Mouse (Mus musculus) forebrain, postnatal 0 days (tissue): ENCODE results near the gene Trpt1. TPM values are rescaled to one million over a fixed set of nuclear protein-coding genes. Genes with fewer than 3 reads are reported as not detected.

Experiments
- ATAC-seq: fragments of 200-750 bp; cut with Nextera tagmentation; 2 replicates; pipeline ENCODE4 v1.8.0; 2017; ENCODE audit warnings: mild to moderate bottlenecking, moderate library complexity
- DNase-seq: peaks from one replicate; pipeline ENCODE4 v3.0.0-alpha.2; 2015
- H3K27ac ChIP-seq: fragments of 300-500 bp; sonication (generic); 2 replicates; pipeline ENCODE4 v1.5.1; 2014; ENCODE audit warnings: low read depth, mild to moderate bottlenecking, antibody characterized with exemption, low read length, moderate library complexity, mixed read lengths
- H3K27me3 ChIP-seq: fragments of 300-500 bp; sonication (generic); 2 replicates; pipeline ENCODE4 v1.6.1; 2014; ENCODE audit warnings: mild to moderate bottlenecking, low read length, mixed read lengths; ENCODE audit not compliant: insufficient read depth
- H3K36me3 ChIP-seq: fragments of 300-500 bp; sonication (generic); 2 replicates; pipeline ENCODE4 v1.6.1; 2014; ENCODE audit warnings: mild to moderate bottlenecking, moderate library complexity; ENCODE audit not compliant: insufficient read depth
- H3K4me1 ChIP-seq: fragments of 300-500 bp; sonication (generic); 2 replicates; pipeline ENCODE4 v1.6.1; 2014; ENCODE audit warnings: antibody characterized with exemption; ENCODE audit not compliant: insufficient read depth
- H3K4me2 ChIP-seq: fragments of 300-500 bp; sonication (generic); 2 replicates; pipeline ENCODE4 v1.6.1; 2014; ENCODE audit warnings: low read depth, mild to moderate bottlenecking, moderate library complexity
- H3K4me3 ChIP-seq: fragments of 300-500 bp; sonication (generic); 2 replicates; pipeline ENCODE4 v1.5.1; 2014; ENCODE audit warnings: low read depth, low read length, mixed read lengths
- H3K9ac ChIP-seq: fragments of 300-500 bp; sonication (generic); 2 replicates; pipeline ENCODE4 v1.6.1; 2014; ENCODE audit warnings: mild to moderate bottlenecking
- H3K9me3 ChIP-seq: fragments of 300-500 bp; sonication (generic); 2 replicates; pipeline ENCODE4 v1.6.1; 2016; ENCODE audit warnings: low read length
- CTCF ChIP-seq: sonication (generic); IDR thresholded peaks from 2 replicates; pipeline ENCODE4 v1.5.1; 2016; ENCODE audit warnings: antibody characterized with exemption, control low read depth, low read depth
- WGBS: fragments of 180-500 bp; shearing (Covaris S2); extraction: QIAGEN DNeasy Blood & Tissue Kit; methylation state at CpG from one replicate; pipeline ENCODE4 v1.1.7; 2014; 5-methylcytosine and 5-hydroxymethylcytosine counted together
- polyA plus RNA-seq: library from polyadenylated mRNA; unstranded; fragments of >200 nt; fragmentation: Nextera tagmentation; extraction: Ambion mirVana; gene quantifications from 2 replicates; pipeline ENCODE4 v1.2.1, GENCODE M21; 2015
- total RNA-seq: library from RNA; depleted of rRNA; stranded (reverse); fragments of >200 nt; gene quantifications from 2 replicates; pipeline ENCODE4 v1.2.3, GENCODE M21; 2014

The Trpt1 gene
- total and polyA plus RNA-seq, 2 experiments from 2014 or later, result 16.2 to 18.2 TPM

- ATAC-seq (peak; percentile 10; the same call in 1 of the 2 replicates), DNase-seq (peak; percentile 35)
- peak; percentile 52 for TF ChIP-seq CTCF
- 2% methylated on average over 52 of the region's 55 CpGs for WGBS
- Histone ChIP-seq H3K36me3 (no peaks in the 10 kb centered on the region), H3K9ac (peak overlapping the region; percentile 11; the same call in 1 of the 2 replicates), H3K4me1 (0 out of 2 replicates have a peak, but pooled peaks cover 3% of the 10 kb centered on the region), H3K9me3 (no peaks in the 10 kb centered on the region), H3K4me2 (peak overlapping the region; percentile 39), H3K4me3 (peak overlapping the region; percentile 35), H3K27ac (no peak overlapping the region), H3K27me3 (no peaks in the 10 kb centered on the region)
Observed at GRCm38 (mm10) chr19:6969665-6970381, 26.1 kb upstream of the Trpt1 start.

- no peak overlapping the region for H3K9ac ChIP-seq
- H3K4me1 ChIP-seq, result 0 out of 2 replicates have a peak, but pooled peaks cover 3% of the 10 kb centered on the region
- no peak for DNase-seq
- H3K27ac ChIP-seq, result no peak overlapping the region
- H3K9me3 ChIP-seq, result no peaks in the 10 kb centered on the region
- H3K4me3 ChIP-seq, result no peak overlapping the region
- TF ChIP-seq CTCF, result no peak
- H3K4me2 ChIP-seq, result peak overlapping the region; percentile 39
- H3K36me3 ChIP-seq, result no peaks in the 10 kb centered on the region
- H3K27me3 ChIP-seq, result no peaks in the 10 kb centered on the region
- ATAC-seq, result no peak
- WGBS, result 17% methylated on average over 11 of the region's 11 CpGs
Observed at GRCm38 (mm10) chr19:6970460-6971085, 25.4 kb upstream of the Trpt1 start.

GRCm38 (mm10) chr19:6971644-6972043 lies 24.3 kb upstream of the Trpt1 start:
- Histone ChIP-seq H3K27ac (no peak overlapping the region), H3K9ac (no peak overlapping the region), H3K4me1 (peaks cover 6% of the 10 kb centered on the region; the same call in 1 of the 2 replicates), H3K4me2 (no peak overlapping the region), H3K36me3 (no peaks in the 10 kb centered on the region), H3K9me3 (no peaks in the 10 kb centered on the region), H3K4me3 (no peak overlapping the region), H3K27me3 (no peaks in the 10 kb centered on the region)
- 58% methylated on average over 6 of the region's 6 CpGs for WGBS
- no peak for DNase-seq
- ATAC-seq, result no peak
- TF ChIP-seq CTCF, result no peak

GRCm38 (mm10) chr19:6972247-6972917 lies 23.5 kb upstream of the Trpt1 start:
- Histone ChIP-seq H3K4me1 (peaks cover 8% of the 10 kb centered on the region; the same call in 1 of the 2 replicates), H3K9me3 (no peaks in the 10 kb centered on the region), H3K27me3 (no peaks in the 10 kb centered on the region), H3K9ac (no peak overlapping the region), H3K36me3 (no peaks in the 10 kb centered on the region; the same call in 1 of the 2 replicates), H3K4me3 (no peak overlapping the region), H3K4me2 (no peak overlapping the region), H3K27ac (no peak overlapping the region)
- no peak for TF ChIP-seq CTCF
- ATAC-seq, result no peak
- no peak for DNase-seq
- WGBS, result 75% methylated on average over 13 of the region's 13 CpGs

- WGBS, result 31% methylated on average over 12 of the region's 12 CpGs
- H3K36me3 ChIP-seq, result peaks cover 9% of the 10 kb centered on the region
Observed at GRCm38 (mm10) chr19:6973581-6974190, 22.2 kb upstream of the Trpt1 start.

GRCm38 (mm10) chr19:6974211-6975205 lies 21.4 kb upstream of the Trpt1 start, which contains the start of gene Ppp1r14b:
TSS of gene Ppp1r14b (plus strand) at chr19:6974968.
- WGBS, result under 1% methylated on average over 70 of the region's 84 CpGs
- DNase-seq, result peak; percentile 86
- H3K4me1 ChIP-seq, result peaks cover 12% of the 10 kb centered on the region

More at GRCm38 (mm10) chr19:6973581-6974190, 22.2 kb upstream of the Trpt1 start:
- TF ChIP-seq CTCF, result no peak
- no peaks in the 10 kb centered on the region for H3K27me3 ChIP-seq
- H3K9ac ChIP-seq, result peak overlapping the region; percentile 80
- H3K9me3 ChIP-seq, result no peaks in the 10 kb centered on the region
- peak overlapping the region; percentile 75 for H3K4me2 ChIP-seq
- peaks cover 8% of the 10 kb centered on the region for H3K4me1 ChIP-seq
- DNase-seq (no peak), ATAC-seq (no peak)
- peak overlapping the region; percentile 85 for H3K27ac ChIP-seq
- peak overlapping the region; percentile 82 for H3K4me3 ChIP-seq

More at GRCm38 (mm10) chr19:6974211-6975205, 21.4 kb upstream of the Trpt1 start, which contains the start of gene Ppp1r14b:
- no peaks in the 10 kb centered on the region for H3K27me3 ChIP-seq
- peaks cover 9% of the 10 kb centered on the region for H3K36me3 ChIP-seq
- 0 out of 2 replicates have a peak, but pooled peaks have one; percentile 3 for TF ChIP-seq CTCF
- peak within 1 kb of the TSS; percentile 82 for H3K4me3 ChIP-seq
- peak within 1 kb of the TSS; percentile 80 for H3K9ac ChIP-seq
- peak within 1 kb of the TSS; percentile 75 for H3K4me2 ChIP-seq
- no peaks in the 10 kb centered on the region for H3K9me3 ChIP-seq
- peak within 1 kb of the TSS; percentile 85 for H3K27ac ChIP-seq
- peak; percentile 72 for ATAC-seq
